Mouse (Mus musculus) right cerebral cortex, adult 2 months (tissue): ENCODE results near the gene Spata13.

Experiments
- DNase-seq, 2 experiments: peaks; one replicate each; pipeline ENCODE4 v3.0.0; 2021 to 2022; ENCODE audit warnings: low spot score in 2 of 2

Spata13 gene

DNA sequence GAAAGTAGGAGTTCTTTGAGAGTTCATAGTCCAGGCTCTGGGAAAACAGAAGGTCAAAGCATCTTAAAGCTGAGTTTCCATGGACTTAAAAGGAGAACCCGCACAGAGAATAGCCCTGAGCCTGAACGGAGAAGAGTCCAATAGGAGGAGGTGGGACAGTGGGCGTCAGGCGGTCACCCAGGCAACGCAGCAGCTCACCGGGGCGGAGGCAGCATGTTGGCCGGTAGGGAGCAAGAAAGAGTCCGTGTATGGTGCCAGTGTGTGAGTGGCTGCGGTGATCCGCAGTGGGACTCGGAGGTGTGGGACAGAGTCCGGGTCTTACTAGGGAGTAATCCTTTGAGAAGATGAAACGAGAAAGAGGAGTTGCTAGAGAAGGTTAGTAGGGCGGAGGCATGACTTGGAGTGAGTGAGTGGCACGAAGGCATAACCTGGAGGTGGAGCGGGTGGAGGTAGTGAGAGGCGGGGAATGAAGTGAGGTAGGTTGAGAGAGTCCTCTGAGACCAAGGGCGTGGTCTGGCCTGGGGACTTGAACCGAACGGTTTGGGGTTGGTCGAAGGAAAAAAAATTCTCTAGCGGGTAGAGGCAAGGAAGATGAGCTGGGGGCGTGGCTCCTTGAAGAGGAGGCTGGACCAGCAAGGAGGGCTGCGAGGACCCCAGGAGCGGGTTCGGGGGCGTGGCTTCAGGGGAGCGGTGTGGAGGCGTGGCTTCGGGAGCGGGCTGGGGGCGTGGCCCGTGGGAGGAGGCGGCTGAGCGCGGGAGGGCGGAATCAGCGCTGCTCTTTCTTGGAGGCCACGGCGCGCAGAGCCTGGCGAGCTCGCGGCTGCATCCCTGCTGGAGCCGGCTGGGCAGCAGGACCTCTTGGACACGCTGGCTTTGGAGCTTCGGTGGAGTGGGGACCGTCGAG is at the start of gene Spata13:
TSS of gene Spata13 (plus strand) at position 41 of the 904 bp plus-strand sequence.
- DNase-seq = peak; percentile 49 to 54

DNA sequence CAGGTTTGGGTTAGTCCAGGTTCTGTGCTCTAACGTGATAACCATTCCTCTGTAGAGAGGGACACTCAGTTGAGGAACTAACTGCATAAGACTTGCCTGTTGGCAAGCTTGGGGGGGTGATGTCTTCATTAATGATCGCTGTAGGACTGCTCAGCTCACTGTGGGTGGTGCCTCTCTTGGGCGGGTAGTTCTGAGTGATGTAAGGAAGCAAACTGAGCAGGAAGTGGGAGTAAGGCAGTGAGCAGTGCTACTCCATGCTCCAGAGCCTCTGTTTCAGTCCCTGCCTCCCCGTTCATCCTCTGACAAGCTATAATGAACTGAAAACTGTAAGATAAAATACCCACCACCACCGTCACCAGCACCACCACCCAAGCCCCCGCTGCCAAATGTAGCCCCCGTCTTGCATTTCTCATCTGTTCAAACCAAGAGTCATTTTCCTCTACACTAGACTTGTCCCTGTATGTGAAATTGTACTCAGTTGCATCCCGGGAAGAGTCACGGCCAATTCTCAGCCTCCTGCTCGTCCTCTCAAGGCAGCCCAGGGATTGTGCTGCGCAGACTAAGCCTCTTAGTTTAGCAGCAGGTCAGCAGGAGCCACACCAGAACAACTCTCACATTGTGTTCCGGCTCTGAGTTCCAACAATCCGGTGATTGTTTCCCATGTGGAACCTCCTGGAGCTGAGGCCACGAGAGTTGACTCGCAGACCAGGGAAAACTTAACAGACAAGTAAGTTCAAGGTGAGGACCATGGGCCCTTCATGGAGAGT is 46.9 kb upstream of the Spata13 start:
- peak in 1 of 2 experiments; percentile 9 for DNase-seq

GRCm38 (mm10) chr14:60589001-60589400 is 44.8 kb upstream of the Spata13 start:
- no peak for DNase-seq

GRCm38 (mm10) chr14:60592339-60592738 is 41.5 kb upstream of the Spata13 start:
- DNase-seq = no peak

DNA sequence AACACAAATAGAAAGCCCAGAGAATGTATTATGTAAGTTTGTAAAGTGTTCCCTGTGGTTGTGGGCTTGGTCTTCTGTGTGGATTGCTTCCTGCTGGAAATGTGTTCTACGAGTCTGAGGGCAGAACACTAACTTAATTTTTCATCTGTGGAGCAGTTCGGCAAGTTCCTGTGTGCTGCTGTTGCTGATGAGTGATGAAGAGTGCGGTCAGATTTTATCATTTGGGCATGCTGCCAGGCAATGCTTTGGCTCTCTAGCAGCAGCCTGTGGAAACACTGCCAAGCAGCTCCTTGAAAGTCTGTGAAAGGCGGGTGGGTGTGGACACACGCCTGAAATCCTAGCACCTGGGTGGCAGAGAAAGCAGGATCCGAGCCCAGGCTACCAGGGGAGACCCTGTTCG is 41.0 kb upstream of the Spata13 start:
- DNase-seq = peak; percentile 31 to 48

DNA sequence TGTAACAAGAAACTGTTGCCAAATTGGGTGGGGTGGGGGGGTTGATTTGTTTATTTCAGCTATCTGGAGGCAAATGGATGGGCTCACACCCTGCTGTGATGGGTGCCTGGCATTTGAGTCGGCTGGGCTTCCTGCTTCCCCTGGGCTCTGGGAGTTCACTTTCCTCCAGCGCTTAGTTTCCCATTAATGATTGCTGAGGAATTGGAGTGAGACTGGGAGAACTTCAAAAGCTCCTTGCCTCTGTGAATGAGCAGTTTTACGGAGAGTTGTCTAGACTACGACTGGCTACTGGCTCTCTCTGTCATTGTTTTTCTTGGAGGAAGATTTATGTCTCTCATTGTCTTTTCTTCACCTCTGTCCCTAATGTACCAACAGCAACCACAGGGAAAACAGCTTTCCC is 36.2 kb upstream of the Spata13 start:
- DNase-seq = no peak

DNA sequence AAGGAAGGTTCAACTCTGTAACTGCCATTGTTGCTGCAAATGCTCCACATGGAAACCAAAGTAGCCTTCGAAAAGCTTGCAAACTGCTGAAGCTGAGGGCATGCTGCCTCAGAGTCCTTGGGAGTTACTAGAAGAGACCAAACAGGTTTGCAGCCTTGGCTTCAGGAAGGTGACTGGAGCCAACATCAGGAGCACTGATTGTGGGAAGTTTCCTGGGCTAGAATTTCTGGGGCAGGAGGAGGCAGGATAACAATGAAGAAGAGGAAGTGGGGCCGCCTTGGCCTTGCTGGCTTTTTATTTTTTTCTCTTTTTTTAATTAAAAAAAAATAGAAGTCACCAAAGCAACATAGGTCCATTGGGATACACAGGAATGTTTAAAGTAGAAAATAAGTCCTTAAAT is 34.8 kb upstream of the Spata13 start:
- no peak for DNase-seq

- DNase-seq = no peak
Measured at GRCm38 (mm10) chr14:60605564-60605963, 28.2 kb upstream of the Spata13 start.

DNA sequence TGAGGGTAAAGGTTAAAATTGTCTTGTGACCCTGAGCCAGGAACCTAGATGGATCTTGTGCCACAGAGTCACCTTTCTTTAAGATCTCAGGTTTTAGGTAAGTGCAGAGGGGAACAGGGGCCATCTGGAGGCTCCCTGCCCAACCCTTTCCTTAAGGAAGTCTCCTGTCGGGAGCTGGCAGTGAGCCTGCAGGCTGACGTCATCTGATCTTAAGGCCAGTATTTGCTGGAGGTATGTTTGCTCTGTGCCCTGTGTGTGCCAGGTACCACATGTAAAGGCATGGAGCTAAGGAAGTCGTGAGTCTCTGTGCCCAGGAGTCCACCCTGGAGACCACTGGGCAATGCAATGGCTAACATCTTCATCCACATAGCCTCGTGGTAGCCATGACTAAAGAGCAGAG is 27.6 kb upstream of the Spata13 start:
- DNase-seq = no peak

GRCm38 (mm10) chr14:60607743-60608142 is 26.1 kb upstream of the Spata13 start:
- no peak for DNase-seq

GRCm38 (mm10) chr14:60609160-60609559 is 24.6 kb upstream of the Spata13 start:
- DNase-seq = no peak

- no peak for DNase-seq
Measured at GRCm38 (mm10) chr14:60612671-60613070, 21.1 kb upstream of the Spata13 start.

DNA sequence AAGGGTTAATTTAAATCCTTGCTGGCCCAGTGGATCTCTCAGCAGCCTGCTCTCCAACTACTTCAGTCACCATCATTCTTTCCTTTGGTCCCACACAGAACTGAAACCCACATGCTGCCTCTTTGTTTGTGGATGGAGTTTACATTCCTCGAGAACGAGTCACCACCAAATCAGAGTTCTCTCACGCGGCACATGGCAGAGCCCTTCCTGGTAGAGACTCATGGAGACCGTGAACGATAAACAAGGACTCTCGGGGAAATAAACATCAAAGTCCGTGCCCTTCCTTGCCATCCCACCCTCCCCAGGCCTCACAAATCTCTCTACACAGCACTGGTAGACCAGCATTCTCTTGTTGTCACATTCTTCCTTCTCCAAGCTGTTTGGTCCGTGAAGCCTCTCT is 12.7 kb upstream of the Spata13 start:
- no peak for DNase-seq

- DNase-seq = no peak
Measured at GRCm38 (mm10) chr14:60625486-60625885, 8.3 kb upstream of the Spata13 start.

DNA sequence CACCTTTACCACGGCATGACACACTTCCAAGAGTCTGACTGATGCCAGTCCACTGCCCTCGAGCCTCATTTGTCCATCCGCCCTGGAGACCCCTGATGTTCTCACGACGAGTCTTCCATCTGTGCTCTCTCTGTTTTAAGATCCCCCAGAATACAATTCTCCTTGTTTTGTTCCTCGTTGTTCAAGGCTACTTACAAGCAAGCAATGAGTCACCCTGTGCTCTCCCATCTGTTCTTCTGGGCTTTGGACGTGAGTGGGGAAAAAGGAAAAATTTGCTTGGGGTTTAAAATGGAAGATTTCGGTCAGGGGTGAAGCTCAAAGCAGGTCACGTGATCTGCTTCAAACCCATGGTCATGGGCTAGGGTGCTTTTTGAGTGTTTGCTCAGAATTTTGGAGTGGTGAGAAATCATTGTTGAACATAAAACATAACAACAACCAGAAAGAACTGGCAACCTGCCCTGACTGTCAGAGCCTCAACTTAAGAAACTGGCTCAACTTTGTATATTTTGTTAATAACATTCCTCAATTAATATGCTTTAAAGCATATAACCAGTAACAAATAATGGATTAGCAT is 3.8 kb upstream of the Spata13 start:
- peak; percentile 11 to 35 for DNase-seq

DNA sequence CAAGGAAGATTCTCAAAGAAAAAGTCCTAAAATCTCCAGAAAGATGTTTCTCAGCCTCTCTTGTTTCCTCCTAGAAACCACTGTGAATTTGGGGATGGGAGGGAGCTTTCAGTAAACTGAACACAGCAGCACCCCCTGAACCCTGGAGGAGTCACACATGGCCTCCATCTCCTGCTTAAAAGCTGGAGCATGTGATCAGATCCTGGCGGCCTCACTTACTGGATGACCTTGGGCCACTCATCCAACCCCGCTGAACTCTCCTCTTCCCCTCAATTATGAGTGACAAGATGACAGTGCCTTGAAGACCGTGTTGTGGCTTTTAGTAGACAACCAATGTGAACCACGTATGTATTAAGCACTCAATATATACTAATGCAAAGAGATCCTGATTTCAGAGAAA is 2.8 kb upstream of the Spata13 start:
- DNase-seq = no peak

DNA sequence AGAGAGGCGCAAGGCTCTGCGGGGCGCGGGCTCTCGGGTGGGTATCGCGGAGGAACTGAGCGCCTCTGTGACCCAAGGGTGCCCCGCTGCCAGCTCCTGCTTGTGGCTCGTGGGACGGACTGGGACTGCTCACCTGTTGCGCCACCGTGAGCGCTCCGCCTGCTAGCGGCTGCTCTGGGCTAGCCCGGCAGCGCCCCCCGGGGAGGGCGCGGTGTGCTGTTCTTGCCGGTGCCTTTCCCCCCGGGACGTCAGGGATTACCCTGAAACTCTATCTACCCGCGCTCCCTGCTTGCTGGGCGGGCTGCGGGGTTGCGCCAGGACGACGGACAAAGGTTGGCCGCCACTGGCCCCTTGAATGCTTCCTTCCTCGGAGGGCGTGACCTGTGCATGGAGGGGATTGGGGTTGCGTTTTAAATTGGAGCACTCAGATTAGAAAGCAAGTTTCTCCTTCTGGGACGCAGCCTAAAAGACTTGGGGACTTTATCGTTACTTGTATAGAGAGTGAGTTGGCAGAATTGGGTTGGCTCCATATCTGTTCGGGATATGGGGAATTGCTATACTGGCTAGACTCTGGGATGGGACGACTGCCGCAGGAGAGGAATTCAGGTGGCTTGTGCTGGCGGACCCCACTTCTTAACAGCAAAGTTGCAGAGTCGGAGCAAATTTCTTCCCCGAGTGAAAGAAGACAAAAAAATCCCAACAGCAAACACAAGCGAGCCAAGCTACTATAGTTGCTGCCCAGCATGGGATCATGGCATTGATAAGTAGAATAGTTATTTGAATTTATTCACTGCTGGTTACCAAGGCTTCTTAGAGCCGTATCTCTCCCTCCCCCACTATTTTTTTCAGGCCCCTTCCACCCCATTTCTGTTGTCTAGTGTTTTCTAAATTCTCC is 1.3 kb downstream of the Spata13 start:
- DNase-seq = no peak

GRCm38 (mm10) chr14:60635911-60636607 is 2.3 kb downstream of the Spata13 start:
- no peak for DNase-seq

- DNase-seq = no peak
Measured at GRCm38 (mm10) chr14:60636608-60636980, 2.8 kb downstream of the Spata13 start.

- DNase-seq = no peak
Measured at GRCm38 (mm10) chr14:60636996-60637395, 3.2 kb downstream of the Spata13 start.

- no peak for DNase-seq
Measured at GRCm38 (mm10) chr14:60638159-60638558, 4.4 kb downstream of the Spata13 start.
